Mouse (Mus musculus): ENCODE data around the gene Angptl1.

- TF ChIP-seq POLR2A (IDR thresholded peaks at IDR 0.05; ENCODE audit: low read depth, low read length) (no peak), CTCF (conservative IDR thresholded peaks at IDR 0.05; ENCODE audit: insufficient read depth, insufficient read length, low read depth, low read length) (no peak)
These were observed 37.1 kb upstream of the Angptl1 start for GRCm38 (mm10) chr1:156801276-156801675.
